Mouse (Mus musculus): ENCODE measurements around the gene Tspan13.

Gene Tspan13

GRCm38 (mm10) chr12:36030660-36031363 is 11.5 kb downstream of the Tspan13 start:
- DNase-seq, result peak; percentile 46

- no peak for DNase-seq
Observed at GRCm38 (mm10) chr12:36029687-36030086, 12.6 kb downstream of the Tspan13 start.

GRCm38 (mm10) chr12:36028968-36029645 is 13.2 kb downstream of the Tspan13 start:
- DNase-seq, result no peak

- no peak for DNase-seq
Observed at GRCm38 (mm10) chr12:36027171-36027570, 15.1 kb downstream of the Tspan13 start.

- DNase-seq, result no peak
Observed at GRCm38 (mm10) chr12:36026126-36026525, 16.2 kb downstream of the Tspan13 start.

- no peak for DNase-seq
Observed at GRCm38 (mm10) chr12:36020710-36021109, 21.6 kb downstream of the Tspan13 start.

- DNase-seq, result no peak
Observed at GRCm38 (mm10) chr12:36020081-36020480, 22.2 kb downstream of the Tspan13 start.

- DNase-seq, result no peak
Observed at GRCm38 (mm10) chr12:36019572-36019971, 22.7 kb downstream of the Tspan13 start.

GRCm38 (mm10) chr12:36017791-36018190 is 24.5 kb downstream of the Tspan13 start:
- DNase-seq, result no peak

GRCm38 (mm10) chr12:36013216-36013910 is 28.9 kb downstream of the Tspan13 start:
- no peak for DNase-seq

- DNase-seq, result peak; percentile 26
Observed at GRCm38 (mm10) chr12:36008364-36009047, 33.8 kb downstream of the Tspan13 start.

- peak; percentile 38 for DNase-seq
Observed at GRCm38 (mm10) chr12:36007581-36007980, 34.7 kb downstream of the Tspan13 start.

GRCm38 (mm10) chr12:36004714-36005113 is 37.6 kb downstream of the Tspan13 start:
- DNase-seq, result no peak

GRCm38 (mm10) chr12:35995799-35996198 is 46.5 kb downstream of the Tspan13 start:
- DNase-seq, result peak; percentile 85

- no peak for DNase-seq
Observed at GRCm38 (mm10) chr12:35994098-35994497, 48.2 kb downstream of the Tspan13 start.

GRCm38 (mm10) chr12:35993583-35993982 is 48.7 kb downstream of the Tspan13 start:
- no peak for DNase-seq

GRCm38 (mm10) chr12:35992711-35993110 is 49.6 kb downstream of the Tspan13 start, which contains the start of gene Agr2:
TSS of gene Agr2 (plus strand) at chr12:35992907.
- DNase-seq, result no peak

GRCm38 (mm10) chr12:35984743-35985142 is 57.6 kb downstream of the Tspan13 start:
- no peak for DNase-seq

- peak; percentile 51 for DNase-seq
Observed at GRCm38 (mm10) chr12:35983472-35983871, 58.8 kb downstream of the Tspan13 start.

GRCm38 (mm10) chr12:35981732-35982360 is 60.5 kb downstream of the Tspan13 start:
- peak; percentile 83 for DNase-seq

- no peak for DNase-seq
Observed at GRCm38 (mm10) chr12:35979625-35980024, 62.7 kb downstream of the Tspan13 start.

GRCm38 (mm10) chr12:35977633-35978246 is 64.6 kb downstream of the Tspan13 start:
- no peak for DNase-seq
